Mouse (Mus musculus) forelimb bud, embryonic 11.5 days (tissue): Measurements from ENCODE around the gene Stk40.
A peak's percentile ranks its signal among the peaks of the same experiment; 100 is the strongest.
"Not testable (repeated sequence)": the region's sequence is repeated elsewhere in the genome, so short reads cannot be mapped to it uniquely, and the experiment has no call there.

ENCODE experiments used
- DNase-seq: peaks from one replicate; pipeline ENCODE4 v3.0.0-alpha.2; 2012; ENCODE audit warnings: low read depth, low spot score

Gene Stk40

DNA sequence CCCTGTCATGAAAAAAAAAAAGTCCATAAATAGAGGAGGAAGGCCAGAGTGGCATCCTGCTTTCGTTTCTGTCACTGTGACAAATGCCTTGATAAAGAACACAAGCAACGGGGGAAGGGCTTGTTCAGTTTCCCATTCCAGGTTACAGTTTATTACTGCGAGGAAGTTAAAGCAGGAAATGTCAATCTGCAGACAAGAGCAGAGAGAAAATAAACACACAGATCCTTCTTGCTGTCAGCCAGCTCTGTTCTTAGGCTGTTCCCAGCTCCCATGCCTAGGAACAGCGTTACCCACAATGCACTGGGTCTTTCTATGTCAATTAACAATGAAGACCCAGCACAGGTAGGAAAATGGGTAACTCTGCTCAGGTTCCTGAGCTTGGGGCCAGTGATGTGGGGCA lies 51.4 kb downstream of the Stk40 start:
- DNase-seq, result no peak

DNA sequence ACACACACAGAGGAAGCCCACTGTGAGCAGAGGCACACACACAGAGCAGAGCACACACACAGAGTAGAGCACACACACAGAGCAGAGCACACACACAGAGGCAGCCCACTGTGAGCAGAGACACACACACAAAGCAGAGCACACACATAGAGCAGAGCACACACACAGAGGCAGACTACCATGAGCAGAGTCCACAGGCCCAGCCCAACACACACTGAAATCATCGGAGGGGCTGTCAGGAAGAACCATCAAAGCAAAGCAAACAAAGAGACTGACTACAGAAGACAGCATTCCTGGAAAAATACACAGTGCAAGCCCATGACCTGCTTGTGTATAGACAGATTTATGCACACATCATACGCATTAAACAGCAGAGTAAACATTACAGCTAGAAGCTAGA lies 52.1 kb downstream of the Stk40 start:
- DNase-seq, result no peak

DNA sequence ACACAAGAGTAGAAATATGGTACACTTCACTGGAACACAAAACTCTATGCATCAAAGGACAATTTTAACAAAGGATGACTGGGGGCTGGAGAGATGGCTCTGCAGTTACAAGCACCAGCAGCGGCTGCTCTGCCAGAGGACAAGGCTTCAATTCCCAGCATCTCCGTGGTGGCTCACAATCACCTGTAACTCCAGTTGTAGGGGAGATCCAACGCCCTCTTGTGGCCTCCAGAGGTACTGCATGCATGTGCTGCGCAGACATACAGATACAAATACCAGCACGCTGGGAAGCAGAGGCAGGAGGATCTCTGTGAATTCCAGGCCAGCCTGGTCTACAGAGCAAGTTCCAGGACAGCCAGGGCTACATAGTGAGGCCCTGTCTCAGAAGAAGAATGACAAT lies 52.9 kb downstream of the Stk40 start:
- no peak for DNase-seq

DNA sequence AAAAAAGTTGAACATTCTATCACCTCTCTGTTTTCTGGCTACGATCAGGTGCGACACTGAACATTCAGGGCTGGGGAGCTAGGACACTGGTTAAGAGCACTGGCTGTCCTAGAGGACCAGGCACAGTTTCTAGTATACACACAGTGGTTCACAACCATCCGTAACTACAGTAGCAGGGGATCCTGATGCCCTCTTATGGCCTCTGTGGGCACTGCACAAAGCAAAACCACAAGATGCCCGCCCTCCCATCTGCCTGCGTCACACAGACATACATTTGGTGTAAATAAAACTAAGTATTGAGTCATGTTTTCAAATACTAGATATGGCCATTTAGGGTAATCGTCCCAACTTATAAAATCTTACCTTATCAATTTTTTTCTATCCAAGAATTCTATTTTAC lies 53.8 kb downstream of the Stk40 start:
- no peak for DNase-seq

DNA sequence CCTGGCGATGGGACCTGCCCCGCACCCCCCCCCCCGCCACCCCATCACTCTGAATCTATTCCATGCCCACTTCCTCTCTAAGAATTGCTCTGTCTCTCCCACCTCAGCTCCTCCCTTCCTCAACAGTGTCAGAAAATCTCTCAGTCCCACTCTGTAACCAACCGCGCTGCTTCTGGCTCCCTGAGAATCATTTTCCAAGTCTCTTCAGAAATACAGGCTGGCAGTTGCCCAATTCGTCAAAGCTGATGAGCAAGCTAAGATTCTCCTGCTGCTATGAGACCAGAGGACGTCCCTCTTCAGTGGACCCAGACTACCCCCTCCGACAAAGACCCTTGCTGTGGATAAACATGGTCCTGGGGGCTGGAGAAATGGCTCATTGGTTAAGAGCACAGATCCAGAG lies 55.7 kb downstream of the Stk40 start:
- DNase-seq, result no peak

DNA sequence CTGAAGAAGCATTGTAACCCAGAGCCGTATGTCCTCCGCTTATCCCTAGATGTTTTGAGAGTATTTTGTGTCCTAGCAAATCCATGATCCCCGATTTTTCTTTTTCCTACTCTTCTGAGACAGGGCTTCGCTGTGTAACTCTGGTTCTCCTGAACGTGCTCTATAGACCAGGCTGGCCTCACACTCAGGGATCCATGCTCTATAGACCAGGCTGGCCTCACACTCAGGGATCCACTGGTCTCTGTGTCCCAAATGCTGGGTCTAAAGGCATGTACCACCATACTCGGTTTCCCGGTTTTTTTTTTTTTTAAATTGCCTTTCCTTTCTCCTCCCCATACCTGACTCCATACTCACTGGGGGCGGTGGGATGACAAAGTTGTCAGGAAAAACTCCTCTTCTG lies 57.2 kb downstream of the Stk40 start:
- DNase-seq, result no peak

DNA sequence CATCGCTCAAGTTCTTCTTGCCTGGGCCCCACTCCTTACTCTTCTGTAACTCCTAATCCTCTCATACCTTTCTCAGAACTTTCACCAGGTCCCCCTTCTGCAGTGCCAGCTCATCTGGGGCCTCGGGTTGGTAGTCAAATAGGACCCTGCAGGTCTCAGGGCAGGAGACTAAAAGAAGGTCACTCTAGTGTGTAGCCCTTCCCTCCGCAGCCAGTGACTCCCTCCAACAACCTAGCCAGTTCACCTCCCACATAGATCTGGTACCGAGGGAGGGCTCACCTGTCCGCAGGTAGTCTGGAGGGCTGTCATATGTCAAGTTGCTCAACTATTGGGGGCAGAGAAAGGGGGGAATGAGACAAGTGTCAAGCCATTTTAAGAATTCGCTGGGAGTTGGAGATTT lies 57.7 kb downstream of the Stk40 start:
- DNase-seq, result no peak

DNA sequence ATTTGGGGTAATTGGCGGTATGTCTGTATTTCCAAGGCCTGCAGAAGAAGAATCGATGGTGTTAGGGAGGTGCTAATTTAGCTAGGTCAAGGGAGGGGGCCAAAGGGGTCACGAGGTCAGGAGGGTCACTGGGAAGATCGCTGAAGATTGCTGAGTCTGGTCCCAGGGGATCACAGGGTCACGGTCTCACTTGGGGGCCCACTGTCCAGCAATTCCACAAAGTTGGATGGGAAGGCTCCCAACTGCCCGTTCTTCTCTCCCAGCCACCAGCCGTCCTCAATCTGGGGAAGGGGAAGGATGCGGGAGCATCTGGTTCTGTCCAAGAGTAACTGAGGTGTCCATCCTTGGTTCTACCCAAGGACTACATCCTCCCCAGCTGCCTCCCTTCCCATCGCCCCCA lies 58.2 kb downstream of the Stk40 start:
- DNase-seq, result no peak

DNA sequence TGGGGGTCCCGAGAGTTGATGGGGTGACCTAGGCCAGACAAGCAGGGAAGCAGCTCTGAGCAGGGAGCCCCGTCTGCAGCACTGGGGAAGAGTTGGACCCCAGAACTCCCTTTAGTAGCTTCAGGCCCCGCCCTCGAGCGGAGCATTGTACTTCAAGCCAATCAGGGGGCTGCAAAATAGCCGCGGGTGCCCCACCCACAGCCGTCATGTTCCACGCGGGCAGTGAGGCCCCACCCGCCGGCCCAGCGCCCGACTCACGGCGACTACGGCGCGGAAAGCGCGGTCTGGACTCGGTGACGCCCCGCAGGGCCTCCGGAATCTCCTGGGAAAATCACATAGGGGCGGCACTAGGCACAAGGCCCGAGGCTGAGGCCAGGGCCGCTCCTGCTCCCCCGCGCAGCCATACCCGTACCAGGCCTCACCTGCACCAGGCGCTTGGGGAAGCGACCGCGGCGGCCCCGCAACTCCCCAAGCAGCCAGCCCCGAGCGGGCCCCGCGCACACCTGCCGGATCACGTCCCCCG lies 58.8 kb downstream of the Stk40 start:
- DNase-seq, result peak; percentile 75

DNA sequence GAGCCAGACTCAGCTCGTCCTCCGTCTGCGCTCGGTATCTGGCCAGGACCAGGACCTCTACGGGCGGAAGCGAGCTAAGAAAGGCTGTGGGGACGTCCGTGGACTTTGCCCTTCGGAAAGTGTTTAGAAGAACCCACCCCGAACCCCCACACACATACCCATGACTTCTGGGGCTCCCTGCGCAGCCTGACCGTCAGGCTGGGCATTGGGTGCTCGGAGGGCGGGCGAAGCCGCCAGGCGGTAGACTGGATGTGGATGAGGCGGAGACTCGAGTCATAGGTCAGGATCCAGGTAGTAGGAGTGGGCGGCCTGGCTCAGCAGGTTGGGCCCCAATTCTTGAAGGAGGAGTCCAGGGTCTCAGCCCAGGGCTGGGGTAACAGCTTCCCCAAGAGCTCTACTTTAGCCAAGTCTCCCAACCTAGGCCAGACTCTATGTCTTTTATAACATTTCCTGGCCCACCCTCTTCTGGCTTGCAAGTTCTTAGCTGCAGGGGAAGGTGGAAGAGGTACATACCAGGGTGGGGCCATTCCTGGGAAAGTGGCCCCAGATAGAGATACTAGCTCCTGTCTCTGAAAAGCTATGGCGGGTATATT lies 59.4 kb downstream of the Stk40 start, which contains the start of gene Sh3d21:
Gene Sh3d21, minus strand, starts transcription at position 425 of the 593 bp plus-strand sequence.
- DNase-seq, result no peak

DNA sequence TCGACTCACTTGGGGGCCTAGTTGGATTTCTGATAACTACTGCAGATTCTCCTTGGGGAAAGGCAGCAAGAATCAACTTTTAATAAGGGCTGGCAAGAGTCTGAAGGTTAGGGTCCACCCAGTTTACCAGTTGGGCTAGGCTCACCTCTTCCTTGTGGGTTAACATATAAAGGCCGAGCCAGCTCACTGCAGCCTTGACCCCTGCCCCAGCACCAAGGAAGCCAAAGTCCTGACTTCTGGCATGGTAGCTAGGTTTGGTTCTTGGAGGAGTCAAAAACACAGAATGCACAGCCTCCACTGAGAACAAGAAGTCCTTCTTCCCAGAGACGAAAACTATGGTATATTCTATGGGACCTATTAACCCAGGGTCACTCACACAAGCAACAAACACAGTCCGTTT lies 59.9 kb downstream of the Stk40 start:
- no peak for DNase-seq

DNA sequence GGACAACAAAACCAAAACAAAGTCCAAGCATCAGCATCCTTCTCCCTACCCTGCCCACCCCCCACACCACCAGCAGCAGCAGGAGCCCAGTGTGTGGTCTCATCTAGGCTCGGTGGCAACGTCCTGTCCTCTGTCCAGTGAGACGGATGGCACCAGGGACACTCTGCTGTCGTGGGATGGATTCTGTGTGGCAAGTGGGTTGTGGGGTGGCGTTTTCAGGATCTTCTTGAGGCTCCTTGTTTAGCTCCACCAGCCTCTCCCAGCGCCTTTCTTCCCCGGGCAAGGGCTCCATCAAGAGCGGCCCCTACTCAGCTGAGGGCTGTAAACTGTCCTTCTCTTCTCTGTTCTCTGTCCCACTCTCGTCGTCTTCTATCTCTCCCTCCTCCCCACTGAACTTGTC lies 61.3 kb downstream of the Stk40 start:
- DNase-seq, result not testable (repeated sequence)

DNA sequence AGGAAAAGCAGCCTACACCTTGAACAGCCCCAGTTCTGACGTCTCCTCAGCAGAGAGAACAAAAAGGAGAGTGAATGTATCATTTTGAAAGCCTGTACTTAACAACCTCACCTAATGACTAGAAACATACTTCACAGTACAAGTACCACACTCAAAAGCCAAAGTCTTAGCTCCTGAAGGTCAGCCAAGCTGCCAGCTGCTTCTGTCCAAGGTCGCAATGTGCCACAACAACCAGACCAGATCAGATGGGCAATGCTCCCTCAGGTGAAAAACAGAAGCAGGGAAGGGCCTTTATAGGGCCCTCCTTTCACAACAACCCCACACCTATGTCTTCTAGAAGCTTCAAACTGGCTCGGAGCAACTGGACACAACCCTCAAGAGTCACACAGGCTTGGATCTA lies 62.3 kb downstream of the Stk40 start:
- no peak for DNase-seq

DNA sequence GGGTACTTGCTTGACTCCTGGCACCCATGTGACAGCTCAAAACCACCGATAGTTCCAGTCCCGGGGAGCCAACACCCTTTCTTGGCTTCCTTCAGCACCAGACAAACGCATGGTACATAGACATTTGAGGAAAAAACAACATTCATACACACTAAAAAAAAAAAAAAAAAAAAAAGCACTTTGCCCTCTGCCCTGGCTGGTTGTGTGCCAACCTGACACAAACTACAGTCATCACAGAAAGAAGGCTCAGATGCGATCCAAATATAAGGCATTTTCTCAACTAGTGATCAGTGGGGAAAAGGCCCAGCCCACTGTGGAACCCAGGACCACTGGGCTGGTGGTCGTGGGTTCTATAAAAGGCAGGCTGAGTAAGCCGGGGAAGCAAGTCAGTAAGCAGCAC lies 65.1 kb downstream of the Stk40 start:
- no peak for DNase-seq

DNA sequence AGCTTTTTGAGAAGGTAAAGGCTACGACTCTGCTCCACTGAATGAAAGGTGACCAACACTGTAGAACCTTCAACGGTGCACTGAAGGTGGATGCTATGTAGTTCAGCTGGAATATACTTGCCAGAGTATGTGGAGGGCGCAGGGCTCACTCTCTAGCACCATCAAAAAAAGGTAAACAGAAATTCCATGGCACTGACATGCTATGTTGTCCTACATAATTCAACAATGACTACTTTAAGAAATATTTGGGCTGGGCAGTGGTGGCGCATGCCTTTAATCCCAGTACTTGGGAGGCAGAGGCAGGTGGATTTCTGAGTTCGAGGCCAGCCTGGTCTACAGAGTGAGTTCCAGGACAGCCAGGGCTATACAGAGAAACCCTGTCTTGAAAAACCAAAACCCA lies 67.0 kb downstream of the Stk40 start:
- DNase-seq, result not testable (repeated sequence)

DNA sequence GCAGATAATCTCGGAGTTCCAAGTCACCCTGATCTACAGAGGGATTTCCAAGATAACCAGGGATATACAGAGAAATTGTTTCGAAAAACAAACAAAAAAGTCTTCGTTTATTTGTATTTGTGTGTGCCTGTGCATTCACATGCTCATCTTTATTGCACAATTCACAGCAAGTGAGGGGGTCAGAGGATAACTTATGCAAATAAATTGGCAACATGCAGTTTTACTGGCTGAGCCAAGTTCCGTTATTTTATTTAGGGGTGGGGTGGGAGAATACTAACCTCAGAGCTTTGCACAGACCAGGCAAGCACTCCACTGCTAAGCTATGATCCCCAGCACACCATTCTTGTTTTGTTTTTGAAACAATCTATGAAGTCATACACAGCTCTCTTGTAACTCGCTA lies 70.0 kb downstream of the Stk40 start:
- DNase-seq, result no peak

DNA sequence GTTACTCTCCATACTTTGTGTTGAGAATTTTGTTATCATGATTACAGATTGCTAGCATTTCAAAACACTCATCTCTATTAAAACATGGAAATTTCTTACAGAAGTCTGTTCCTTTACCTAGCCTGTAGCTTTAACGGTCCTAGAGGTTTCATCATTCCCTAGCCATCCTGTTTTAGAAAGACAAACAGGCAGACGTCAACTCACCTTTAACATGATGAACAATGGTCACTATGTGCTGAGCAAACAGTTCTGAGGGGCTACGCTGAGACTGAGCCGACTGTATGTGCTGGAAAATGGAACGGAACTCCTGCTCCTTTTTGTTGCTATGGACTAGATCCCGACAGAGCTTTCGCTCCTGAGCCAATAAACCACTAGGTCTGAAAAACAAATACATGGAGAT lies 72.2 kb downstream of the Stk40 start:
- not testable (repeated sequence) for DNase-seq

DNA sequence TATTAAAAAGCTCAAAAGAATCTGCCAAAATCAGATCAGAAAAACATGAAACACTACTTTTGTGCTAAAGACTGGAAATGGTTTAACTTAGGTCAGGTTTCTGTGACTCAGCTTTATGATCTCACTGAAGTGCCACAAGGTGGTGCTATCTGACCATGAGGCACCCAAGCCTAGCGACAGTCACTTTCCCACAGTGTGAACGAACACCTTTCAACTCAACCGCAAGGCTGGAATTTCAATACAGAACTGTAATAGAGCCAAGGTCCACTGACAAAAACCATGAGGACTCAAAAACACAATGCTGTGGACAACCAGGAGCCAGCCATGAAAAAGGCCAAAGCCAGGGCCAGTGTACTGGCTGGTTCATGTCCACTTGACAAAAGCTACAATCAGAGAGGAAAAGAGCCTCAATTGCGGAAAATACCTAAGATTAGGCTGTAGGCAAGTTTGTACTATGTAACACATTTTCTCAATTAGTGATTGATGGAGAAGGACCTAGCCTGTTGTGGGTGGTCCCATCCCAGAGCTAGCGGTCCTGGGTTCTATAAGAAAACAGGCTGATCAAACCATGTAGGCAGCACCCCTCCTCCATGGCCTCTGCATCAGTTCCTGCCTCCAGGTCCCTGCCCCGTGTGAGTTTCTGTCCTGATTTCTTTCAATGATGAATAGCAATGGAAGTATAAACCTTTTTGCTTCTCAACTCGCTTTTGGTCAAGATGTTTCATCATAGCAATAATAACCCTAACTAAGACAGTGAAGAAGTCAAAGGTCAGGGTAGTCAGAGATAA lies 77.6 kb downstream of the Stk40 start:
- DNase-seq, result peak; percentile 47

DNA sequence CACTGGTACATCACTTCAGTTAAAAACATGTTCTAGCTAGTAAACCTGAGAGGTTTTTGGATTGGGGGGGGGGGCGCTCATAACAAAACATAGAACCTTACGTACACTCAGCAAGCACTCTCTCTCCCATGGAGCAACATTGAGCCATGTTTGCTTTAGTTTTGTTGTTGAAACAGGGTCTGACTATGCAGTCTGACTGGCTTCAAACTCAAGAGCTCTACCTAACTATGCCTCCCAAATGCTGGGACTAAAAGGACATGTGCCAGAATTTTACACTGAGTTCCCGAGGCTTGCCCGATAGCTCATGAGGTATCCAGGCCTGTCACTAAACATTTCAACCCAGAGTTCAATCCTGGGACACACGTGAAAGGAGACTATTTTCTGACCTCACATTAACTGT lies 79.3 kb downstream of the Stk40 start:
- no peak for DNase-seq

DNA sequence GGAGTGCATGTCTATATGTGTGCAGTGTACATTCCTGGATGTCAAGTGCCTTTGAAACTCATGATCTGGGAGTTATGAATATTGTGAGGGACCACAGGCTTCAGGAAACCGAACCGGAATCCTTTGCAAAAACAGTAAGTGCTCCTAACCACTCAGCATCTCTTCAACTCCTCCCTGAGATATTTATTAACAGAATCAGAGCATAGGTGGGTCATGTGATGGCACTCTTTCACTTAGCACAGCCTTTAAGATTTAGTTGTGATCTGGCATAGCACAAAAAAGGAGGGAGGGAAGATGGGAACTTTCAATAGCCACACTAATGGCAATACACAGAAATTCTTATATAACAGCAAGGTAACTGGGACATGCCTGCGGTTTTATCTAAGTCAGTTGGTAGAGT lies 83.3 kb downstream of the Stk40 start:
- no peak for DNase-seq
